In the genomic region with DNA sequence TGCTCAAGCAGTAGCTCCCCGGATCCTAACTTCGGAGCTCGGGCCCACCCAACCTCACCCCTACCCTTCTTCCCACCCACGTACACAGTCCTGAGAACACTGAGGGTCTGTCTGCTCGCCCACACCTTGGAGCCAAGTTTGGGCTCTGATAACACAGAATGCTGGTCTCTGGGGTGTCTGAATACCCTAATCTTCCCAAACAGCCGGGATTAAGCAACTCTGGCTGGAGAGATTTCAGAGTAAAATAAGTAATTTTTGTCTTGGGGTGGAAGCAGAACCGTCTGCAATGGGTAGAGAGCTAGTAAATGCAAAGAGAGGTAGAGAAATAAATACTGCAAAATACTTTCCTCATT, we compare ENCODE assay signal across 8 mouse cellular contexts. TPM values are rescaled to one million over a fixed set of nuclear protein-coding genes. Genes with fewer than 3 reads are reported as not detected.
DNase-seq lines count a peak whose midpoint lies in the region; ATAC-seq and TF ChIP-seq lines count a peak whose summit lies in the region.

No protein-coding gene starts in this region.

- no peaks in the 10 kb centered on the region for H3K9me3 ChIP-seq in kidney, embryonic 15.5 days (replicated peaks)
- H3K9me3 ChIP-seq in embryonic facial prominence, embryonic 10.5 days: no peaks in the 10 kb centered on the region
- no peaks in the 10 kb centered on the region for H3K9me3 ChIP-seq in intestine, embryonic 15.5 days

- peak overlapping the region; percentile 93 for H3ac ChIP-seq in myocyte (ENCODE audit: control insufficient read depth, insufficient read length)

- H3K27me3 ChIP-seq in kidney, embryonic 15.5 days: no peaks in the 10 kb centered on the region
- H3K27me3 ChIP-seq in embryonic facial prominence, embryonic 10.5 days (replicated peaks; ENCODE audit: low read depth, poor library complexity, severe bottlenecking): no peaks in the 10 kb centered on the region
- no peaks in the 10 kb centered on the region for H3K27me3 ChIP-seq in intestine, embryonic 15.5 days (replicated peaks)
- H3K27me3 ChIP-seq in myocyte (ENCODE audit: control insufficient read depth, insufficient read depth, insufficient read length): no peaks in the 10 kb centered on the region

- H3K9ac ChIP-seq in kidney, embryonic 15.5 days: peak overlapping the region; percentile 72
- peak overlapping the region; percentile 75 for H3K9ac ChIP-seq in intestine, embryonic 15.5 days

- TF ChIP-seq POLR2A in myocyte (IDR thresholded peaks at IDR 0.05; ENCODE audit: insufficient read length, low read depth): no peak

- peak overlapping the region; percentile 96 for H3K27ac ChIP-seq in kidney, embryonic 15.5 days
- peak overlapping the region; percentile 97 for H3K27ac ChIP-seq in embryonic facial prominence, embryonic 10.5 days (replicated peaks)
- peak overlapping the region; percentile 96 for H3K27ac ChIP-seq in intestine, embryonic 15.5 days

- peaks cover 54% of the 10 kb centered on the region for H3K4me1 ChIP-seq in kidney, embryonic 15.5 days
- peaks cover 53% of the 10 kb centered on the region for H3K4me1 ChIP-seq in embryonic facial prominence, embryonic 10.5 days
- H3K4me1 ChIP-seq in intestine, embryonic 15.5 days (replicated peaks): peaks cover 20% of the 10 kb centered on the region

- H3K36me3 ChIP-seq in kidney, embryonic 15.5 days: peaks cover 40% of the 10 kb centered on the region
- peaks cover 44% of the 10 kb centered on the region for H3K36me3 ChIP-seq in embryonic facial prominence, embryonic 10.5 days (replicated peaks)
- peaks cover 18% of the 10 kb centered on the region for H3K36me3 ChIP-seq in intestine, embryonic 15.5 days
- H3K36me3 ChIP-seq in myocyte (ENCODE audit: control insufficient read depth, insufficient read depth): no peaks in the 10 kb centered on the region

- H3K4me3 ChIP-seq in kidney, embryonic 15.5 days (replicated peaks): peak overlapping the region; percentile 62
- peak overlapping the region; percentile 85 for H3K4me3 ChIP-seq in embryonic facial prominence, embryonic 10.5 days
- H3K4me3 ChIP-seq in intestine, embryonic 15.5 days (replicated peaks): peak overlapping the region; percentile 78
- peak overlapping the region; percentile 79 for H3K4me3 ChIP-seq in myocyte

- peaks cover 10% of the 10 kb centered on the region for H3K79me2 ChIP-seq in myocyte (ENCODE audit: control insufficient read depth, insufficient read depth)

- ATAC-seq in kidney, embryonic 15.5 days (replicated peaks; ENCODE audit: low FRiP score): no peak
- ATAC-seq in intestine, embryonic 15.5 days: no peak

- DNase-seq in kidney, postnatal 25 days: no peak
- no peak for DNase-seq in embryonic facial prominence, embryonic 10.5 days (ENCODE audit: low spot score)
- DNase-seq in adrenal gland, adult (ENCODE audit: inconsistent age in 2 of 2, low spot score in 1 of 2): no peak
- no peak for DNase-seq in yolk sac, embryonic 10.5 days (ENCODE audit: low spot score)
- no peak for DNase-seq in adrenal gland, postnatal 14 days

- 5% methylated on average over 7 of the region's 7 CpGs for WGBS in kidney, embryonic 15.5 days
- 3% methylated on average over 7 of the region's 7 CpGs for WGBS in embryonic facial prominence, embryonic 10.5 days
- 16% methylated on average over 7 of the region's 7 CpGs for WGBS in intestine, embryonic 15.5 days

- peak overlapping the region; percentile 92 for H3K4me2 ChIP-seq in kidney, embryonic 15.5 days
- H3K4me2 ChIP-seq in intestine, embryonic 15.5 days (replicated peaks): peak overlapping the region; percentile 90
- H3K4me2 ChIP-seq in myocyte (ENCODE audit: low read depth): peak overlapping the region; percentile 100

TF ChIP-seq in myocyte, 11 proteins besides CTCF, POLR2A, EP300 and RAD21:
- TF ChIP-seq POLR2AphosphoS2 (IDR thresholded peaks at IDR 0.05; ENCODE audit: insufficient read length, low read depth): no peak
- peak; percentile 52; the same call in 1 of the 2 replicates for TF ChIP-seq CEBPB (IDR thresholded peaks at IDR 0.05; ENCODE audit: insufficient read depth, poor library complexity, severe bottlenecking)

RNA-seq across cellular contexts. Expression of gene Arhgef40, which starts 1.6 kb away (rescaled TPM):
- polyA plus RNA-seq in kidney, embryonic 15.5 days (2015; fragmentation: Nextera tagmentation; extraction: Ambion mirVana): 86.1 and 105 TPM in 2 replicates
- polyA plus RNA-seq in embryonic facial prominence, embryonic 10.5 days (2016; fragmentation: Nextera tagmentation; extraction: Ambion mirVana): 151 and 163 TPM in 2 replicates
- 64.4 and 65.9 TPM in 2 replicates for polyA plus RNA-seq in intestine, embryonic 15.5 days (2015; fragmentation: Nextera tagmentation; extraction: Ambion mirVana)
- polyA plus RNA-seq in myocyte (2012; fragmentation: generic; extraction: Trizol): 35.0 TPM
- 49.5 and 61.3 TPM in 2 replicates for total RNA-seq in adrenal gland, postnatal 14 days (2021)

RNA-seq across cellular contexts. Expression of gene Tmem253, which starts 29.3 kb away (rescaled TPM):
- polyA plus RNA-seq in kidney, embryonic 15.5 days (2015; fragmentation: Nextera tagmentation; extraction: Ambion mirVana): 0.93 and 1.1 TPM in 2 replicates
- 0.65 and 0.72 TPM in 2 replicates for polyA plus RNA-seq in embryonic facial prominence, embryonic 10.5 days (2016; fragmentation: Nextera tagmentation; extraction: Ambion mirVana)
- polyA plus RNA-seq in intestine, embryonic 15.5 days (2015; fragmentation: Nextera tagmentation; extraction: Ambion mirVana): 50.1 and 60.0 TPM in 2 replicates
- 0.34 TPM for polyA plus RNA-seq in myocyte (2012; fragmentation: generic; extraction: Trizol)
- 3.7 and 4.4 TPM in 2 replicates for total RNA-seq in adrenal gland, postnatal 14 days (2021)

RNA-seq across cellular contexts. Expression of gene Zfp219, which starts 34.4 kb away (rescaled TPM):
- 38.5 and 43.8 TPM in 2 replicates for polyA plus RNA-seq in kidney, embryonic 15.5 days (2015; fragmentation: Nextera tagmentation; extraction: Ambion mirVana)
- polyA plus RNA-seq in embryonic facial prominence, embryonic 10.5 days (2016; fragmentation: Nextera tagmentation; extraction: Ambion mirVana): 57.5 and 63.2 TPM in 2 replicates
- polyA plus RNA-seq in intestine, embryonic 15.5 days (2015; fragmentation: Nextera tagmentation; extraction: Ambion mirVana): 29.7 and 29.8 TPM in 2 replicates
- polyA plus RNA-seq in myocyte (2012; fragmentation: generic; extraction: Trizol): 13.6 TPM
- 56.5 and 63.7 TPM in 2 replicates for total RNA-seq in adrenal gland, postnatal 14 days (2021)

RNA-seq across cellular contexts. Expression of gene Olfr221, which starts 56.1 kb away (rescaled TPM):
- polyA plus RNA-seq in kidney, embryonic 15.5 days (2015; fragmentation: Nextera tagmentation; extraction: Ambion mirVana): not detected in 2 replicates
- polyA plus RNA-seq in embryonic facial prominence, embryonic 10.5 days (2016; fragmentation: Nextera tagmentation; extraction: Ambion mirVana): not detected in 2 replicates
- polyA plus RNA-seq in intestine, embryonic 15.5 days (2015; fragmentation: Nextera tagmentation; extraction: Ambion mirVana): not detected in 2 replicates
- polyA plus RNA-seq in myocyte (2012; fragmentation: generic; extraction: Trizol): not detected
- not detected in 2 replicates for total RNA-seq in adrenal gland, postnatal 14 days (2021)

Comparison
In these comparisons a context has a peak if more than half of its experiments do, and no peak if none do; other contexts are left out.
1. RNA of gene Tmem253, which starts 29.3 kb away (polyA plus RNA-seq): 50.1 to 60.0 TPM in intestine, embryonic 15.5 days; 0.93 to 1.1 TPM in kidney, embryonic 15.5 days, 0.65 to 0.72 TPM in embryonic facial prominence, embryonic 10.5 days and 0.34 TPM in myocyte (single experiment); every median in the first group is over 10 times any median in the second.
2. Peak in every context shown above with its lines, with median percentiles within 50 percentile points of each other: H3K27ac ChIP-seq, H3K4me2 ChIP-seq and H3K4me3 ChIP-seq.